Mouse (Mus musculus) limb, embryonic 14.5 days (tissue): Measurements from ENCODE around the gene Krtap4-16. TPM values are rescaled to one million over a fixed set of nuclear protein-coding genes. Genes with fewer than 3 reads are reported as not detected.
"Not testable (repeated sequence)": the region's sequence is repeated elsewhere in the genome, so short reads cannot be mapped to it uniquely, and the experiment has no call there.

Experiments used
- ATAC-seq: fragments of 200-750 bp; cut with Nextera tagmentation; 2 replicates; pipeline ENCODE4 v1.8.0; 2017; ENCODE audit warnings: low read depth, moderate number of reproducible peaks, moderate TSS enrichment; ENCODE audit not compliant: low FRiP score
- DNase-seq: peaks from one replicate; pipeline ENCODE4 v3.0.0-alpha.2; 2015; ENCODE audit warnings: low spot score
- H3K27ac ChIP-seq: fragments of 300-500 bp; sonication (generic); replicated peaks from 2 replicates; pipeline ENCODE4 v1.5.1; 2014; ENCODE audit warnings: low read depth, mild to moderate bottlenecking, low read length, moderate library complexity, mixed read lengths
- H3K27me3 ChIP-seq: fragments of 300-500 bp; sonication (generic); 2 replicates; pipeline ENCODE4 v1.6.1; 2014; ENCODE audit warnings: low read length, mixed read lengths; ENCODE audit not compliant: control insufficient read depth, insufficient read depth
- H3K36me3 ChIP-seq: fragments of 300-500 bp; sonication (generic); 2 replicates; pipeline ENCODE4 v1.6.1; 2014; ENCODE audit warnings: mild to moderate bottlenecking, low read length, moderate library complexity, mixed read lengths; ENCODE audit not compliant: control insufficient read depth, insufficient read depth
- H3K4me1 ChIP-seq: fragments of 300-500 bp; sonication (generic); 2 replicates; pipeline ENCODE4 v1.6.1; 2014; ENCODE audit warnings: antibody characterized with exemption, low read length, mixed read lengths; ENCODE audit not compliant: control insufficient read depth, insufficient read depth
- H3K4me2 ChIP-seq: fragments of 300-500 bp; sonication (generic); replicated peaks from 2 replicates; pipeline ENCODE4 v1.6.1; 2014; ENCODE audit warnings: low read depth, mild to moderate bottlenecking, low read length, moderate library complexity; ENCODE audit not compliant: severe bottlenecking
- H3K4me3 ChIP-seq: fragments of 300-500 bp; sonication (generic); replicated peaks from 2 replicates; pipeline ENCODE4 v1.5.1; 2014; ENCODE audit warnings: low read length
- H3K9ac ChIP-seq: fragments of 300-500 bp; sonication (generic); 2 replicates; pipeline ENCODE4 v1.6.1; 2014; ENCODE audit warnings: mild to moderate bottlenecking, low read depth, low read length, moderate library complexity; ENCODE audit not compliant: severe bottlenecking
- H3K9me3 ChIP-seq: fragments of 300-500 bp; sonication (generic); 2 replicates; pipeline ENCODE4 v1.6.1; 2016; ENCODE audit warnings: low read length; ENCODE audit not compliant: control insufficient read depth
- POLR2A ChIP-seq: fragments of 200-500 bp; IDR thresholded peaks from 2 replicates; pipeline ENCODE4 v1.8.0; 2012; ENCODE audit warnings: inconsistent platforms, mild to moderate bottlenecking, moderate library complexity, borderline replicate concordance; ENCODE audit not compliant: insufficient read depth, insufficient read length; ENCODE audit errors: extremely low read depth
- WGBS: fragments of 180-500 bp; shearing (Covaris S2); extraction: QIAGEN DNeasy Blood & Tissue Kit; methylation state at CpG from one replicate; pipeline ENCODE4 v1.1.7; 2014; 5-methylcytosine and 5-hydroxymethylcytosine counted together
- polyA plus RNA-seq, 2 experiments: library from polyadenylated mRNA; depleted of rRNA in 1 of 2; stranded (reverse) in 1 of 2; unstranded in 1 of 2; fragments of >200 nt; fragmentation: Nextera tagmentation in 1 of 2; extraction: Ambion mirVana in 1 of 2; gene quantifications; 2 replicates each; pipeline versions ENCODE4 v1.2.1 to v1.2.3; 2012 to 2014

Gene Krtap4-16
- polyA plus RNA-seq (2012; rRNA removed): 0.08 TPM in 1 of 2 replicates, not detected in the other
- polyA plus RNA-seq (2014; fragmentation: Nextera tagmentation; extraction: Ambion mirVana): not detected in 2 replicates

- no peak within 1 kb of the TSS for H3K9ac ChIP-seq
- H3K36me3 ChIP-seq: no peaks in the 10 kb centered on the region
- no peak for TF ChIP-seq POLR2A
- DNase-seq (no peak), ATAC-seq (no peak)
- no peak within 1 kb of the TSS for H3K4me2 ChIP-seq
- H3K4me1 ChIP-seq: no peaks in the 10 kb centered on the region
- no peaks in the 10 kb centered on the region for H3K9me3 ChIP-seq
- H3K27me3 ChIP-seq: no peaks in the 10 kb centered on the region
- H3K4me3 ChIP-seq: no peak within 1 kb of the TSS
- H3K27ac ChIP-seq: no peak within 1 kb of the TSS
Observed at GRCm38 (mm10) chr11:99851508-99851907, at the start of gene Krtap4-16. Gene Krtap4-16, minus strand, starts transcription at chr11:99851608.

GRCm38 (mm10) chr11:99878887-99879286 lies 27.5 kb upstream of the Krtap4-16 start, which contains the start of gene Gm11567:
Gene Gm11567, plus strand, starts transcription at chr11:99879187.
- H3K4me2 ChIP-seq, DNase-seq, H3K9me3 ChIP-seq, H3K4me1 ChIP-seq, H3K27me3 ChIP-seq, ATAC-seq, H3K4me3 ChIP-seq, H3K36me3 ChIP-seq, H3K9ac ChIP-seq, H3K27ac ChIP-seq: not testable (repeated sequence)
- 38% methylated on average over 1 of the region's 1 CpGs for WGBS

- H3K4me2 ChIP-seq, H3K36me3 ChIP-seq, H3K9ac ChIP-seq, DNase-seq, H3K4me3 ChIP-seq, H3K9me3 ChIP-seq, H3K4me1 ChIP-seq, H3K27ac ChIP-seq, ATAC-seq, H3K27me3 ChIP-seq: not testable (repeated sequence)
- WGBS: 64% methylated on average over 1 of the region's 1 CpGs
Observed at GRCm38 (mm10) chr11:99873089-99873488, 21.7 kb upstream of the Krtap4-16 start, which contains the start of gene Krtap9-1. Gene Krtap9-1, plus strand, starts transcription at chr11:99873389.

GRCm38 (mm10) chr11:99864176-99864575 lies 12.8 kb upstream of the Krtap4-16 start, which contains the start of gene Gm11559:
Gene Gm11559, plus strand, starts transcription at chr11:99864476.
- WGBS: 53% methylated on average over 1 of the region's 1 CpGs
- H3K36me3 ChIP-seq, DNase-seq, H3K27ac ChIP-seq, H3K4me2 ChIP-seq, H3K9ac ChIP-seq, H3K27me3 ChIP-seq, ATAC-seq, H3K9me3 ChIP-seq, H3K4me1 ChIP-seq, H3K4me3 ChIP-seq: not testable (repeated sequence)

GRCm38 (mm10) chr11:99858761-99859160 lies 7.4 kb upstream of the Krtap4-16 start:
- Histone ChIP-seq H3K4me2 (no peak overlapping the region), H3K4me1 (no peaks in the 10 kb centered on the region), H3K36me3 (no peaks in the 10 kb centered on the region), H3K27me3 (no peaks in the 10 kb centered on the region), H3K9me3 (no peaks in the 10 kb centered on the region), H3K4me3 (no peak overlapping the region), H3K27ac (no peak overlapping the region), H3K9ac (no peak overlapping the region)
- WGBS: 74% methylated on average over 2 of the region's 2 CpGs
- DNase-seq: no peak
- TF ChIP-seq POLR2A: no peak
- no peak for ATAC-seq

GRCm38 (mm10) chr11:99857617-99858016 lies 6.2 kb upstream of the Krtap4-16 start, which contains the start of gene Gm11568:
Gene Gm11568, plus strand, starts transcription at chr11:99857917.
- 73% methylated on average over 2 of the region's 2 CpGs for WGBS
- Histone ChIP-seq H3K9ac (no peak within 1 kb of the TSS), H3K36me3 (no peaks in the 10 kb centered on the region), H3K4me2 (no peak within 1 kb of the TSS), H3K27me3 (no peaks in the 10 kb centered on the region), H3K27ac (no peak within 1 kb of the TSS), H3K9me3 (no peaks in the 10 kb centered on the region), H3K4me3 (no peak within 1 kb of the TSS), H3K4me1 (no peaks in the 10 kb centered on the region)
- ATAC-seq (no peak), DNase-seq (no peak)
- TF ChIP-seq POLR2A: no peak
